Mouse (Mus musculus): ENCODE data around the gene Jade1.

DNA sequence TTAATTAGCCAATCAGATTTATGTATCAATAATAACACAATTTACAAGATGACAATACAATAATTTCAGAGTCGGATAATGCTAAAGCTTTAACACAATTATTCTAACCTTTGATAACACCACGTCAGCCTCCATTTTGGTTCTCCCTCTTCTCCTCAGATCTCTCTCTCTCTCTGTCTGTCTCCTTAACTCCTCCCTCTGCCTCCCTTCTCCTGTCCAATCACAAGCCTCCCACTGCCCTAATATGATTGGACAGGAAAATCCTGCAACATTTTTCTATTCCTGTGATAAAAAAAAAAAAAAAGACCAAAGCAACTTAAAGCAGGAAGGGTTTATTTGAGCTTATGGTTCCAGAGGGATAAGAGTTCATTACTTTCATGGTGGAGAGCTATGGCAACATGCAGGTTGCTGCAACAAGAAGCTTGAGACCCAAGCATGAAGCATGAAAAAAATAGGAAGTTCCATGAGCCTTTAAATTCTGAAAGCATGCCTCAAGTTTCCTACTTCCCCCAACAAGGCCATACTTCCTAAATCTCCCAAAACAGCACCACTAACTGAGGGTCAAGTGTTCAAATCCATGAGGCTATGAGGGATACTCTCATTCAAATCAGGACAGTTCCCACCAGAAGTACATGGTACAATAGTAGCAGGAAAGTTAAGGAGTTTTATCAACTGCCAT, 27.1 kb upstream of the Jade1 start:
- TF ChIP-seq CTCF (IDR thresholded peaks at IDR 0.05; ENCODE audit: low read depth): no peak
- no peak for TF ChIP-seq EP300 (optimal IDR thresholded peaks at IDR 0.05)

Measured in stomach, postnatal 0 days (tissue).